Mouse (Mus musculus): Measurements from ENCODE around the gene Cdc25b.

GRCm38 (mm10) chr2:131140533-131140905 is 46.2 kb upstream of the Cdc25b start:
- TF ChIP-seq CTCF (conservative IDR thresholded peaks at IDR 0.05; ENCODE audit: low read length) = no peak
- TF ChIP-seq POU5F1 (IDR thresholded peaks at IDR 0.05; ENCODE audit: borderline replicate concordance, low read length) = no peak
